Mouse (Mus musculus) thymus, adult 2 months (tissue): ENCODE data around the gene Setd2. TPM values are rescaled to one million over a fixed set of nuclear protein-coding genes. Genes with fewer than 3 reads are reported as not detected.

ENCODE experiments used
- DNase-seq: peaks from one replicate; pipeline ENCODE4 v3.0.0; 2021
- H3K27ac ChIP-seq: fragments of 200-500 bp; 2 replicates; pipeline ENCODE4 v1.5.1; 2012; ENCODE audit warnings: low read length, control low read depth; ENCODE audit not compliant: control insufficient read depth, insufficient read depth
- H3K27me3 ChIP-seq: fragments of 200-500 bp; 2 replicates; pipeline ENCODE4 v1.6.1; 2012; ENCODE audit warnings: mild to moderate bottlenecking, low read length, moderate library complexity, mixed read lengths; ENCODE audit not compliant: control insufficient read depth, insufficient read depth
- H3K36me3 ChIP-seq: fragments of 200-500 bp; 2 replicates; pipeline ENCODE4 v1.6.1; 2012; ENCODE audit warnings: mild to moderate bottlenecking, low read length, moderate library complexity; ENCODE audit not compliant: control insufficient read depth, insufficient read depth
- H3K4me1 ChIP-seq: fragments of 200-500 bp; replicated peaks from 2 replicates; pipeline ENCODE4 v1.6.1; 2012; ENCODE audit warnings: low read length; ENCODE audit not compliant: control insufficient read depth, insufficient read depth
- H3K4me3 ChIP-seq: fragments of 200-500 bp; 2 replicates; pipeline ENCODE4 v1.5.1; 2012; ENCODE audit warnings: mild to moderate bottlenecking, low read length, control low read depth, moderate library complexity; ENCODE audit not compliant: control insufficient read depth, insufficient read depth
- CTCF ChIP-seq: fragments of 200-500 bp; IDR thresholded peaks from 2 replicates; pipeline ENCODE4 v1.5.1; 2012; ENCODE audit warnings: mild to moderate bottlenecking, control low read depth, low read length, moderate library complexity, borderline replicate concordance; ENCODE audit not compliant: control insufficient read depth, poor library complexity, insufficient read depth; ENCODE audit errors: extremely low read depth
- POLR2A ChIP-seq: fragments of 200-500 bp; IDR thresholded peaks from 2 replicates; pipeline ENCODE4 v1.6.1; 2012; ENCODE audit warnings: mild to moderate bottlenecking, low read length, control low read depth, moderate library complexity; ENCODE audit not compliant: control insufficient read depth, poor library complexity, insufficient read depth; ENCODE audit errors: extremely low read depth
- WGBS: fragments of 180-500 bp; shearing (Covaris S2); methylation state at CpG from one replicate; pipeline ENCODE4 v1.1.7; 2018; 5-methylcytosine and 5-hydroxymethylcytosine counted together
- polyA plus RNA-seq: library from polyadenylated mRNA; depleted of rRNA; stranded (reverse); fragments of >200 nt; gene quantifications from 2 replicates; pipeline ENCODE4 v1.2.3, GENCODE M21; 2012; rRNA removed

Gene Setd2
- 78.1 and 85.6 TPM in 2 replicates for polyA plus RNA-seq

GRCm38 (mm10) chr9:110532538-110533291 is at the start of gene Setd2:
Setd2 (plus strand) TSS chr9:110532597.
- 0 out of 2 replicates have a peak, but pooled peaks cover 4% of the 10 kb centered on the region for H3K4me1 ChIP-seq
- H3K27ac ChIP-seq = peak within 1 kb of the TSS; percentile 73
- TF ChIP-seq POLR2A (peak; percentile 59; the same call in 1 of the 2 replicates), CTCF (peak; percentile 22; the same call in 1 of the 2 replicates)
- under 1% methylated on average over 94 of the region's 109 CpGs for WGBS
- H3K27me3 ChIP-seq = no peaks in the 10 kb centered on the region
- DNase-seq = peak; percentile 74
- peak within 1 kb of the TSS; percentile 91 for H3K4me3 ChIP-seq
- H3K36me3 ChIP-seq = no peaks in the 10 kb centered on the region

GRCm38 (mm10) chr9:110488841-110489240 is 43.6 kb upstream of the Setd2 start:
- no peak for DNase-seq
- H3K27ac ChIP-seq = no peak overlapping the region
- no peaks in the 10 kb centered on the region for H3K36me3 ChIP-seq
- H3K27me3 ChIP-seq = no peaks in the 10 kb centered on the region
- H3K4me3 ChIP-seq = no peak overlapping the region
- no peaks in the 10 kb centered on the region for H3K4me1 ChIP-seq
- TF ChIP-seq POLR2A (no peak), CTCF (no peak)
- 86% methylated on average over 4 of the region's 4 CpGs for WGBS

- DNase-seq = peak; percentile 17
- WGBS = 77% methylated on average over 5 of the region's 5 CpGs
- no peaks in the 10 kb centered on the region for H3K4me1 ChIP-seq
- no peaks in the 10 kb centered on the region for H3K36me3 ChIP-seq
- H3K27ac ChIP-seq = no peak overlapping the region
- H3K27me3 ChIP-seq = no peaks in the 10 kb centered on the region
- H3K4me3 ChIP-seq = no peak overlapping the region
- TF ChIP-seq POLR2A = no peak
- no peak for TF ChIP-seq CTCF
Observed at GRCm38 (mm10) chr9:110490913-110491312, 41.5 kb upstream of the Setd2 start.

- DNase-seq = no peak
- TF ChIP-seq CTCF = no peak
- TF ChIP-seq POLR2A = no peak
- Histone ChIP-seq H3K36me3 (no peaks in the 10 kb centered on the region), H3K4me1 (no peaks in the 10 kb centered on the region), H3K4me3 (no peak overlapping the region), H3K27me3 (no peaks in the 10 kb centered on the region), H3K27ac (no peak overlapping the region)
- WGBS = 57% methylated on average over 2 of the region's 2 CpGs
Observed at GRCm38 (mm10) chr9:110525737-110526136, 6.7 kb upstream of the Setd2 start.

GRCm38 (mm10) chr9:110529002-110529737 is 3.2 kb upstream of the Setd2 start:
- Histone ChIP-seq H3K4me3 (no peak overlapping the region), H3K27me3 (no peaks in the 10 kb centered on the region), H3K4me1 (0 out of 2 replicates have a peak, but pooled peaks cover 2% of the 10 kb centered on the region), H3K27ac (no peak overlapping the region), H3K36me3 (no peaks in the 10 kb centered on the region)
- WGBS = 93% methylated on average over 9 of the region's 9 CpGs
- no peak for DNase-seq
- TF ChIP-seq POLR2A (no peak), CTCF (no peak)

GRCm38 (mm10) chr9:110530650-110531049 is 1.7 kb upstream of the Setd2 start:
- Histone ChIP-seq H3K27me3 (no peaks in the 10 kb centered on the region), H3K4me3 (no peak overlapping the region), H3K4me1 (0 out of 2 replicates have a peak, but pooled peaks cover 4% of the 10 kb centered on the region), H3K27ac (no peak overlapping the region), H3K36me3 (no peaks in the 10 kb centered on the region)
- 14% methylated on average over 3 of the region's 3 CpGs for WGBS
- DNase-seq = no peak
- no peak for TF ChIP-seq POLR2A
- no peak for TF ChIP-seq CTCF
